Mouse (Mus musculus) limb, embryonic 15.5 days (tissue): ENCODE data around the gene Vcpkmt. TPM values are rescaled to one million over a fixed set of nuclear protein-coding genes. Genes with fewer than 3 reads are reported as not detected.

Experiments
- ATAC-seq: fragments of 200-750 bp; cut with Nextera tagmentation; 2 replicates; pipeline ENCODE4 v1.8.0; 2017; ENCODE audit warnings: low read depth, moderate TSS enrichment; ENCODE audit not compliant: insufficient number of reproducible peaks, low FRiP score, low TSS enrichment
- H3K27ac ChIP-seq: fragments of 300-500 bp; sonication (generic); 2 replicates; pipeline ENCODE4 v1.5.1; 2015; ENCODE audit warnings: moderate library complexity, mild to moderate bottlenecking, inconsistent platforms
- H3K27me3 ChIP-seq: fragments of 300-500 bp; sonication (generic); 2 replicates; pipeline ENCODE4 v1.6.1; 2015; ENCODE audit warnings: inconsistent platforms
- H3K36me3 ChIP-seq: fragments of 300-500 bp; sonication (generic); 2 replicates; pipeline ENCODE4 v1.6.1; 2015; ENCODE audit warnings: inconsistent platforms
- H3K4me1 ChIP-seq: fragments of 300-500 bp; sonication (generic); 2 replicates; pipeline ENCODE4 v1.6.1; 2015; ENCODE audit warnings: inconsistent platforms
- H3K4me2 ChIP-seq: fragments of 300-500 bp; sonication (generic); 2 replicates; pipeline ENCODE4 v1.6.1; 2015; ENCODE audit warnings: mild to moderate bottlenecking, inconsistent platforms
- H3K4me3 ChIP-seq: fragments of 300-500 bp; sonication (generic); 2 replicates; pipeline ENCODE4 v1.5.1; 2015; ENCODE audit warnings: mild to moderate bottlenecking, inconsistent platforms
- H3K9ac ChIP-seq: fragments of 300-500 bp; sonication (generic); 2 replicates; pipeline ENCODE4 v1.6.1; 2015; ENCODE audit warnings: inconsistent platforms
- H3K9me3 ChIP-seq: fragments of 300-500 bp; sonication (generic); 2 replicates; pipeline ENCODE4 v1.6.1; 2016; ENCODE audit warnings: inconsistent platforms
- WGBS: fragments of 180-500 bp; shearing (Covaris S2); methylation state at CpG from one replicate; pipeline ENCODE4 v1.1.7; 2015; 5-methylcytosine and 5-hydroxymethylcytosine counted together
- microRNA-seq: library from miRNA; unstranded; fragments of <30 nt; microRNA quantifications from one replicate; pipeline ENCODE4, GENCODE M21; 2016
- polyA plus RNA-seq: library from polyadenylated mRNA; unstranded; fragments of >200 nt; fragmentation: Nextera tagmentation; extraction: Ambion mirVana; gene quantifications from 2 replicates; pipeline ENCODE4 v1.2.1, GENCODE M21; 2015

Vcpkmt gene
- polyA plus RNA-seq, 1 experiment from 2014 or later: 29.4 TPM

GRCm38 (mm10) chr12:69537243-69537674 lies 45.6 kb downstream of the Vcpkmt start:
- ATAC-seq: 0 out of 2 replicates have a peak, but pooled peaks have one; percentile 27
- Histone ChIP-seq H3K36me3 (no peaks in the 10 kb centered on the region), H3K4me2 (peak overlapping the region; percentile 32), H3K4me1 (peaks cover 32% of the 10 kb centered on the region), H3K27ac (peak overlapping the region; percentile 92), H3K4me3 (peak overlapping the region; percentile 9), H3K9ac (no peak overlapping the region), H3K9me3 (no peaks in the 10 kb centered on the region), H3K27me3 (no peaks in the 10 kb centered on the region)
- WGBS: 24% methylated on average over 10 of the region's 10 CpGs

DNA sequence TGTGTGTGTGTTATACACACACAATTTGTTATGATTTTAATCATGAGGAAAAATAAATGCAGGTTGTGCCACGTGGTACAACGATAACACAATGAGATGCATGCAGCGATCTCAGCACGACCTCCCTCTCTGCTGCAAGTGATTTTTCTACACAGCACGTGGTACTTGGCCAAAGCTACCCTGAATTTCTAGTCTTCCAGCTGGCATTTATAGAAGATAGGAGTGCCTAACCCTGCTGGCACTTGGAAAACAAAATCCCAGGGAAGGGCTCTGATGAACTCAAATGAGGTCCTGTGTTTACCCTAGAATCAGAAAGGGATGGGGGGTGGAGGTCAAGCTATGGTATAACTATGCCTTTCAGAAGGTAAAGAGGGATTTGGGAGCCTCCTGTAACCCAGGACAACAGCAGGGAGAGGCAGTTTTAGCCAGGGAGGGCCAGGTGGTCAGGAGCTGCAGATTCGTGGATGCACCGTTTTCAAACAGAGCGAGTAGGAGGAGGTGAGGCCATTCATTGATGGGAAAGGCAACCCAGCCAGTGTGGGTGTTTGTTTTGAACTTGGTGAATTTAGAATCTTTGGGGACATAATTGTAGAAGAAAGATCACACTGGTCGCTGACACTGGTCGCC lies 46.1 kb downstream of the Vcpkmt start:
- peak overlapping the region; percentile 92 for H3K27ac ChIP-seq
- no peaks in the 10 kb centered on the region for H3K9me3 ChIP-seq
- no peak overlapping the region for H3K9ac ChIP-seq
- WGBS: 65% methylated on average over 10 of the region's 10 CpGs
- peaks cover 32% of the 10 kb centered on the region for H3K4me1 ChIP-seq
- no peak for ATAC-seq
- no peaks in the 10 kb centered on the region for H3K36me3 ChIP-seq
- H3K4me2 ChIP-seq: peak overlapping the region; percentile 32; the same call in 1 of the 2 replicates
- H3K4me3 ChIP-seq: no peak overlapping the region
- no peaks in the 10 kb centered on the region for H3K27me3 ChIP-seq

DNA sequence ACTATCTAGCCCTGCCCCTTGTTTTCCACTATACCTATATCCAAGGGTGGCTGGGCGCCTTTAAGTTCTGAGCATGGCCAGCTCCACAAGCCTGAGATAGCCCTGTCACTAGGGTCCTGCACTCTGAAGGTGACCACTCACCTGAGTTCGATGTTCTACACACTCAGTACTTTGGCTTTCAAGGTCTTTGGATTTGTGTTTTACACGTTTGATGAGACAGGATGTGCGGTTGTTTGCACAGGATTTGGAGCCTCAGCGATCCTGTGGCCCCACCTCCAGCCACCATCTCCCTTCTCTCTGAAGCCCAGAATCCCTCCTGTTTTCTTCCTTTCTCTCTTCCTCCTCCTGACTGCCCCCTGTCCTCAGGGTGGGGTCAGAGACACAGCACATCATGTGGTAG lies 49.6 kb downstream of the Vcpkmt start:
- Histone ChIP-seq H3K4me2 (no peak overlapping the region), H3K36me3 (no peaks in the 10 kb centered on the region), H3K4me3 (no peak overlapping the region), H3K4me1 (peaks cover 18% of the 10 kb centered on the region), H3K27ac (no peak overlapping the region), H3K9me3 (no peaks in the 10 kb centered on the region), H3K9ac (no peak overlapping the region), H3K27me3 (no peaks in the 10 kb centered on the region)
- WGBS: 82% methylated on average over 5 of the region's 5 CpGs
- ATAC-seq: no peak

DNA sequence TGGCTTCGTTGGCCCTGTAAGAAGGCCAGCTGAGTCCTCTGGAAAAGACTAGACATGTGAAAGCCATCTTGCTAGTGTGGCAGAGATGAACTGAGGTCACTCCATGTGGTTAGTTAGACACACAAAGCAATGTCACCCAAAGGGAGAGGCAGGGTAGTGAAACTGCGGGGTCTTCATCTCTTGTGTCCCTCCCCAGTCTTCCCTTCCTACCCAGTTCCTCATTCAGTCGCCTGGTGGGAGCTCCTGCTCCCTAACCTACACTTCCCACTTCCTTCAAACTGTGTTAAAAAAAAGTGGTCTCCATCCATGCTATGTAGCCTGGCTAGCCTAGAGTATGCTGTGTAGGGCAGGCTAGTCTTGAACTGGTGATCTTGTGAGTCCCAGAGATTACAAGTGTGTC lies 50.3 kb downstream of the Vcpkmt start:
- H3K9ac ChIP-seq: no peak overlapping the region
- H3K4me1 ChIP-seq: peaks cover 11% of the 10 kb centered on the region
- H3K27ac ChIP-seq: no peak overlapping the region
- WGBS: 86% methylated on average over 3 of the region's 3 CpGs
- ATAC-seq: no peak
- no peaks in the 10 kb centered on the region for H3K36me3 ChIP-seq
- H3K4me3 ChIP-seq: no peak overlapping the region
- no peaks in the 10 kb centered on the region for H3K9me3 ChIP-seq
- H3K4me2 ChIP-seq: no peak overlapping the region
- H3K27me3 ChIP-seq: no peaks in the 10 kb centered on the region

DNA sequence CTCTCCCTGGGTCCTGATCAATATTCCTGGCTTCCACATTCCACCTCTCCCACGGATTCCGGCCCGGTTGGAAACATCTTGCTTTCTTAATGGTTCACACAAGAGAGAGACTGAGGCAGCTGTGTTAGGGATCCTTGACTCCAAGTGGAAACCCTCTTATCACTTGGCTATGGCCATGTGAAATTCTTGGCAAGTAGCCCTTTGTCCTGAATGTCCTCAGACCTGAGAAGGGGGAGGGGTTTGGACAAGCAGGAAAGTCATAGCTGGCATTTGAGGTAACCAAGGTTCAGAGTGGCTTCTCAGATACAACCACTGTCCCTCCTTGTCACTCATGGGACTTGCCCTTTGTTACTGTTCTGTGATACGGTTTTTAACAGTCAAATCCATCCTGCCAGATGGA lies 50.7 kb downstream of the Vcpkmt start:
- H3K27ac ChIP-seq: no peak overlapping the region
- H3K9ac ChIP-seq: no peak overlapping the region
- no peaks in the 10 kb centered on the region for H3K27me3 ChIP-seq
- WGBS: 93% methylated on average over 4 of the region's 4 CpGs
- no peaks in the 10 kb centered on the region for H3K9me3 ChIP-seq
- no peak for ATAC-seq
- peaks cover 7% of the 10 kb centered on the region for H3K4me1 ChIP-seq
- no peak overlapping the region for H3K4me3 ChIP-seq
- H3K36me3 ChIP-seq: no peaks in the 10 kb centered on the region
- H3K4me2 ChIP-seq: no peak overlapping the region

DNA sequence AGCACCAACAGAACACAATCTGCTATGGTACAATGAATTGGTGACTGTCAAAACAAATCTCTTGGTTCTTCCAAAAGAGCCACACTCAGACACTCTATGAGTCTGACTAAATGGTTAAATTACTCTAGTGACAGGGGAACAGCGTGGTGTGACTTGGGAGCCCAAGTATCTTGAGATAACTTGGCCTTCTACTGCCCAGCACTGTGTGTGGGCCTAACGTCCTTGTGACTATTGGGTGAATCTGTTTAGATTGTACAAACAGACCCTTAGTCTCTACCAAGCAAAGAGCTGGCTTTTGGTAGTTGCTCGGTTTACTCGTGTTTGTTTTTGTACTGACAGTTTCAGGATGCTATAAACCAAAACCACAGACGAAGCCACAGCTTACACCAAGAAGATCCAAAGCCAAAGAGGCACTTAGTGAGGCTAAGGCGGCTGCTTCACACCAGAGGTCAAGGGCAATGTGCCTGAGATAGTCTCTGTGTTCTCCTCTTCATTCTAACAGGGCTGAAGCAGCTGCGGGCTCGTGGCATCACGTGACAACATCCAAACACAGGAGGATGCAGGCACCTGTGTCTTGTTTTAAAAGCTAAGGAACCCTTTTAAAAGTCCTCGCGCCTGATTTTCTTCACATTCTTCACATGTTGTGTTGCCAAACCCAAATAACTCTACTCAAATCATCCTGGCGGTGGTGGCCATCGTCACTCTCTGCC lies 53.0 kb downstream of the Vcpkmt start:
- no peaks in the 10 kb centered on the region for H3K27me3 ChIP-seq
- no peak for ATAC-seq
- H3K36me3 ChIP-seq: no peaks in the 10 kb centered on the region
- no peak overlapping the region for H3K4me2 ChIP-seq
- 77% methylated on average over 13 of the region's 13 CpGs for WGBS
- H3K4me1 ChIP-seq: peaks cover under 1% of the 10 kb centered on the region; the same call in 1 of the 2 replicates
- H3K27ac ChIP-seq: no peak overlapping the region
- no peaks in the 10 kb centered on the region for H3K9me3 ChIP-seq
- H3K9ac ChIP-seq: no peak overlapping the region
- H3K4me3 ChIP-seq: no peak overlapping the region

DNA sequence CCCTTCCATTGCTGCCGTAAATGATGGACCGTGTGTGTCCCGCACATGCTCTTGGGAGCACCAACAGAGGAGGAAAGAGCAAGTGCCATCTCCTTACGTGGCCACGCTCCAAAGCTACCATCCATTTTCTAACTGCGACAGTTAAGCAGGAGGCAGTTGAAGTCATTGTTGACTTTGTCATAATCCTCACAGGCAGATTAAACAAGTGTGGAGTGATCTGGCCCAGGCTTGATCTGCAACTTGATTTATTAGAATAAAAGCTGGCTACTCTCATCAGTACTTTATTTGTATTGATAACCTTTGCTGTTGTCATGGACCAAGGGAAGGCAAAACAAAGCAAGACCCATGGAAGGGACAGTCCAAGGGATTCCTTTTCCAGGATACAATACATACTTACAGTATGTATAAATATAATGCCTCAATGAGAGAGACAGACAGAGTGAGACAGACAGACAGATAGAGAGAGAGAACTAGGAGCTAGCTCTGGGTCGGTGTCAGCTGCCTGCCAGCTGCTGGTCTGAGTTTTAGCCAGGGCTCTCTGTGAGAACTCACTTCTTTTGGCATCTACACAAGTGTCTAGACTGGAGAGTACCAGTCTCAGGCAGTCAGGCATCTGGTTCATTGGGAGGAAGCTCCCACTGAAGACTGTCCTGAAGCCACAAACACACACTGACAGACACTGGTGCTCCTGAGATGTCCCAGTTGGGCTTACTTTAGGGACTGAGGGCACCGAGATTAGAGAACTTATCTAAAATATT lies 54.4 kb downstream of the Vcpkmt start:
- no peaks in the 10 kb centered on the region for H3K9me3 ChIP-seq
- no peak overlapping the region for H3K9ac ChIP-seq
- H3K4me1 ChIP-seq: peaks cover 3% of the 10 kb centered on the region; the same call in 1 of the 2 replicates
- WGBS: 92% methylated on average over 8 of the region's 8 CpGs
- no peak overlapping the region for H3K27ac ChIP-seq
- H3K4me2 ChIP-seq: no peak overlapping the region
- H3K4me3 ChIP-seq: no peak overlapping the region
- ATAC-seq: no peak
- H3K27me3 ChIP-seq: no peaks in the 10 kb centered on the region
- H3K36me3 ChIP-seq: no peaks in the 10 kb centered on the region

Small RNA genes within 50 kb of the gene (microRNA-seq; reads per million reads assigned to microRNA genes)
- not detected for gene Gm23018

Other genes with a start within 250 kb of the Vcpkmt start
- gene Nemf, start 225.9 kb downstream of the Vcpkmt start, polyA plus RNA-seq: 84.7 and 88.7 TPM in 2 replicates
- gene Arf6, start 210.9 kb downstream of the Vcpkmt start, polyA plus RNA-seq: 59.8 and 73.7 TPM in 2 replicates
- gene Gm9887, start 210.6 kb downstream of the Vcpkmt start, polyA plus RNA-seq: 1.8 and 2.4 TPM in 2 replicates
- gene Sos2, start 98.8 kb upstream of the Vcpkmt start, polyA plus RNA-seq: 8.3 and 10.1 TPM in 2 replicates
- gene L2hgdh, start 141.8 kb upstream of the Vcpkmt start, polyA plus RNA-seq: 18.0 and 22.7 TPM in 2 replicates
- gene Atp5s, start 141.9 kb upstream of the Vcpkmt start, polyA plus RNA-seq: 28.3 and 28.8 TPM in 2 replicates
- gene Cdkl1, start 208.2 kb upstream of the Vcpkmt start, polyA plus RNA-seq: 1.4 and 1.5 TPM in 2 replicates